Mouse (Mus musculus) liver, adult 2 months (tissue): ENCODE data around the gene Capza1. TPM values are rescaled to one million over a fixed set of nuclear protein-coding genes. Genes with fewer than 3 reads are reported as not detected.

Experiments
- DNase-seq: peaks from one replicate; pipeline ENCODE4 v3.0.0-alpha.2; 2011; ENCODE audit warnings: low read depth, low spot score; ENCODE audit errors: extremely low read depth
- H3K27ac ChIP-seq: fragments of 200-500 bp; replicated peaks from 2 replicates; pipeline ENCODE4 v1.5.1; 2012; ENCODE audit warnings: low read depth, mild to moderate bottlenecking, control low read depth, inconsistent platforms, low read length; ENCODE audit not compliant: insufficient read depth
- H3K27me3 ChIP-seq: fragments of 200-500 bp; 2 replicates; pipeline ENCODE4 v1.6.1; 2012; ENCODE audit warnings: mild to moderate bottlenecking, moderate library complexity, low read length, inconsistent platforms; ENCODE audit not compliant: control insufficient read depth, insufficient read depth
- H3K36me3 ChIP-seq: fragments of 200-500 bp; 2 replicates; pipeline ENCODE4 v1.6.1; 2012; ENCODE audit warnings: low read length, inconsistent platforms; ENCODE audit not compliant: control insufficient read depth, insufficient read depth
- H3K4me1 ChIP-seq: fragments of 200-500 bp; 2 replicates; pipeline ENCODE4 v1.6.1; 2011; ENCODE audit warnings: low read length; ENCODE audit not compliant: control insufficient read depth, insufficient read depth
- H3K4me3 ChIP-seq: fragments of 200-500 bp; 2 replicates; pipeline ENCODE4 v1.5.1; 2011; ENCODE audit warnings: low read depth, mild to moderate bottlenecking, control low read depth, low read length, moderate library complexity; ENCODE audit not compliant: insufficient read depth
- H3K79me2 ChIP-seq: fragments of 200-500 bp; 2 replicates; pipeline ENCODE4 v1.6.1; 2012; ENCODE audit warnings: inconsistent platforms, mild to moderate bottlenecking, low read length, moderate library complexity; ENCODE audit not compliant: control insufficient read depth, insufficient read depth
- H3K9ac ChIP-seq: fragments of 200-500 bp; 2 replicates; pipeline ENCODE4 v1.6.1; 2012; ENCODE audit warnings: low read depth, mild to moderate bottlenecking, control low read depth, inconsistent platforms, low read length
- CTCF ChIP-seq: fragments of 200-500 bp; IDR thresholded peaks from 2 replicates; pipeline ENCODE4 v1.5.1; 2011; ENCODE audit warnings: low read depth, low read length, control low read depth
- POLR2A ChIP-seq: fragments of 200-500 bp; IDR thresholded peaks from 2 replicates; pipeline ENCODE4 v1.6.1; 2011; ENCODE audit warnings: low read length, control low read depth; ENCODE audit not compliant: insufficient read depth; ENCODE audit errors: extremely low read depth
- WGBS: fragments of 180-500 bp; shearing (Covaris S2); methylation state at CpG from one replicate; pipeline ENCODE4 v1.1.7; 2018; 5-methylcytosine and 5-hydroxymethylcytosine counted together
- polyA plus RNA-seq: library from polyadenylated mRNA; depleted of rRNA; stranded (reverse); fragments of >200 nt; gene quantifications from 2 replicates; pipeline ENCODE4 v1.2.3, GENCODE M21; 2012; rRNA removed
- total RNA-seq: library from RNA; depleted of rRNA; stranded (reverse); fragments of >200 nt; gene quantifications from 2 replicates; pipeline ENCODE4 v1.2.3, GENCODE M21; 2014; rRNA removed

The Capza1 gene
- total and polyA plus RNA-seq, 2 experiments, result 8.1 to 30.1 TPM

GRCm38 (mm10) chr3:104773301-104773700 lies 91.0 kb downstream of the Capza1 start:
- no peaks in the 10 kb centered on the region; the same call in 1 of the 2 replicates for H3K27me3 ChIP-seq

More at GRCm38 (mm10) chr3:104773301-104773700, 91.0 kb downstream of the Capza1 start:
- 91% methylated on average over 7 of the region's 7 CpGs for WGBS
- no peak overlapping the region for H3K9ac ChIP-seq
- no peak overlapping the region for H3K4me3 ChIP-seq
- H3K36me3 ChIP-seq, result no peaks in the 10 kb centered on the region
- no peak overlapping the region for H3K27ac ChIP-seq
- H3K79me2 ChIP-seq, result no peaks in the 10 kb centered on the region
- no peak for TF ChIP-seq POLR2A
- no peak for TF ChIP-seq CTCF
- no peaks in the 10 kb centered on the region for H3K4me1 ChIP-seq
- no peak for DNase-seq

Other genes starting within 250 kb of the Capza1 start
- 34.2 and 41.3 TPM in 2 replicates for gene Slc16a1, start 225.8 kb downstream of the Capza1 start, total RNA-seq
- 30.8 and 35.4 TPM in 2 replicates for gene Slc16a1, start 225.8 kb downstream of the Capza1 start, polyA plus RNA-seq
- gene Ppm1j, start 83.4 kb downstream of the Capza1 start, total RNA-seq, result 0.28 and 0.54 TPM in 2 replicates
- 0.65 and 1.4 TPM in 2 replicates for gene Ppm1j, start 83.4 kb downstream of the Capza1 start, polyA plus RNA-seq
- under 0.01 and 0.07 TPM in 2 replicates for gene Fam19a3, start 82.7 kb downstream of the Capza1 start, total RNA-seq
- 0.04 and 0.05 TPM in 2 replicates for gene Fam19a3, start 82.7 kb downstream of the Capza1 start, polyA plus RNA-seq
- gene Rhoc, start 76.1 kb downstream of the Capza1 start, total RNA-seq, result 10.0 and 15.5 TPM in 2 replicates
- 9.1 and 11.7 TPM in 2 replicates for gene Rhoc, start 76.1 kb downstream of the Capza1 start, polyA plus RNA-seq
- gene Mov10, start 45.9 kb downstream of the Capza1 start, total RNA-seq, result 9.3 and 12.4 TPM in 2 replicates
- gene Mov10, start 45.9 kb downstream of the Capza1 start, polyA plus RNA-seq, result 11.6 and 15.9 TPM in 2 replicates
- gene St7l, start 500 bp downstream of the Capza1 start, total RNA-seq, result 30.5 and 39.8 TPM in 2 replicates
- gene St7l, start 500 bp downstream of the Capza1 start, polyA plus RNA-seq, result 5.4 and 7.5 TPM in 2 replicates
- gene Wnt2b, start 97.4 kb upstream of the Capza1 start, total RNA-seq, result 0.09 and 0.20 TPM in 2 replicates
- 0.11 and 0.25 TPM in 2 replicates for gene Wnt2b, start 97.4 kb upstream of the Capza1 start, polyA plus RNA-seq
- 1.8 and 2.2 TPM in 2 replicates for gene Cttnbp2nl, start 188.6 kb upstream of the Capza1 start, total RNA-seq
- 0.54 and 0.58 TPM in 2 replicates for gene Cttnbp2nl, start 188.6 kb upstream of the Capza1 start, polyA plus RNA-seq
- not detected in 2 replicates for gene 4930564D02Rik, start 202.3 kb upstream of the Capza1 start, total RNA-seq
- gene 4930564D02Rik, start 202.3 kb upstream of the Capza1 start, polyA plus RNA-seq, result not detected in 2 replicates